ENCODE assay signal across 8 mouse cellular contexts in the genomic region with DNA sequence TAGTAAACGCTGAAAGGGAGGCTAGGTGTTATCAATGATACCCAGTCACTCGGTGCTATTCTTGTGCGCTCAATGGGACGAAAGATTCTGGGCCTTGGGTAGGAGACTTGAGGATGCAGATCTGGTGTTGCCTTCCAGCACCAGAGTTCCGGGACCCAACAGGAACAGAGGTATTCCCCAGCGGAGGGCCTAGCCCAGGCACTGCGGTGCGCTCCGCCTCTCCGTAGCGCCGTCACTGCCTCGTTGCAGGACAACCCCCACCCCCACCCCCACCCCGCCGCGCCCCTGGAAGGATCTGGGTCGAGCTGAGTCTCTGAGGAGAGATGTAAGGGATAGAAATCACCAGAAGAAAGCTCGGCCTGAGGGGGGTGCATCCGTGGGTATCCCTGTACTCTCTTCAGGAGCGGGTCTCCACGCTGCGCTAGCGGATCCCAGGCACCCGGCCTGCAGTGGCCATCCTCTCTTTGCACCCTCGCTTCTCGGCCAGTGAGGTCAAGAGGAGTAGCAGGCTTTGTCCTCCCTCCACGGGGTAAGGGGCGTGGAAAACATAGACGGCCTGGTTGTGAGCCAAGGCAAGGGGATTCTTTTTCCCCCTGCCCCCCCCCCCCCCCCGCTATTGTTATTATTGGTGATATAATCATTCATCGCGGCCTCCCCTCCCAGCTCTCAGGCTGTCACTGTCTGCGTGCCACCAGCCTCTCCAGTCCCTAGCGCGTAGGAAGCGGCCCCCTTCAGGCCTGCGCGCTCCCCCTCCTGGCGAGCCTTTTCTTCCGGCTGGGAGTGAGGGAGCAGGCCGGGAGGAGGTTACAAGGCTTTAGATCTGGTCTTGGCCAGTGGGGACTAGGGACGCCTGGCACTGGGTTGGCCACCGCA. TPM values are rescaled to one million over a fixed set of nuclear protein-coding genes. Genes with fewer than 3 reads are reported as not detected.
DNase-seq lines count a peak whose midpoint lies in the region; ATAC-seq lines count a peak whose summit lies in the region.

No protein-coding gene starts in this region.

- peak; percentile 91 for ATAC-seq in hindbrain, embryonic 12.5 days (ENCODE audit: low FRiP score)

- H3K27me3 ChIP-seq in hindbrain, embryonic 12.5 days: no peaks in the 10 kb centered on the region

- WGBS in hindbrain, embryonic 12.5 days: under 1% methylated on average over 39 of the region's 43 CpGs

- DNase-seq in Muller cell, postnatal 12 days (ENCODE audit: inconsistent ontology term): peak; percentile 91
- DNase-seq in cerebellum, adult 9-11 months: peak; percentile 88
- peak; percentile 75 to 76 for DNase-seq in frontal cortex, postnatal 10 days (ENCODE audit: low spot score in 2 of 2)
- peak; percentile 69 for DNase-seq in layer of hippocampus, postnatal 25 days (ENCODE audit: extremely low spot score in 1 of 2, low spot score in 1 of 2)
- DNase-seq in lung, postnatal 14 days: peak; percentile 84
- peak; percentile 63 for DNase-seq in retina, adult 2 months (ENCODE audit: low read depth, low spot score)
- peak; percentile 82 for DNase-seq in thymus, postnatal 25 days

- no peaks in the 10 kb centered on the region for H3K9me3 ChIP-seq in hindbrain, embryonic 12.5 days (replicated peaks)

- H3K4me3 ChIP-seq in hindbrain, embryonic 12.5 days: peak overlapping the region; percentile 44

- peak overlapping the region; percentile 84 for H3K9ac ChIP-seq in hindbrain, embryonic 12.5 days

- peaks cover 12% of the 10 kb centered on the region for H3K36me3 ChIP-seq in hindbrain, embryonic 12.5 days

- H3K27ac ChIP-seq in hindbrain, embryonic 12.5 days: peak overlapping the region; percentile 96

- H3K4me2 ChIP-seq in hindbrain, embryonic 12.5 days (replicated peaks): peak overlapping the region; percentile 63

- peaks cover 19% of the 10 kb centered on the region for H3K4me1 ChIP-seq in hindbrain, embryonic 12.5 days

RNA-seq across cellular contexts. Expression of a gene that starts 0.7 kb away (rescaled TPM):
- 24.8 and 30.8 TPM in 2 replicates for polyA plus RNA-seq in hindbrain, embryonic 12.5 days (2016; fragmentation: Nextera tagmentation; extraction: Ambion mirVana)
- 10 to 100 TPM; 34.1 to 40.1 TPM for total RNA-seq in layer of hippocampus, postnatal 25 days (2021)

RNA-seq across cellular contexts. Expression of a gene that starts 0.8 kb away (rescaled TPM):
- polyA plus RNA-seq in hindbrain, embryonic 12.5 days (2016; fragmentation: Nextera tagmentation; extraction: Ambion mirVana): 47.5 and 49.9 TPM in 2 replicates
- 1 to 10 TPM; 9.9 to 10.0 TPM for total RNA-seq in layer of hippocampus, postnatal 25 days (2021)

RNA-seq across cellular contexts. Expression of a gene that starts 17.2 kb away (rescaled TPM):
- polyA plus RNA-seq in hindbrain, embryonic 12.5 days (2016; fragmentation: Nextera tagmentation; extraction: Ambion mirVana): 62.8 and 66.0 TPM in 2 replicates
- 1 to 10 TPM; 7.3 to 9.9 TPM for total RNA-seq in layer of hippocampus, postnatal 25 days (2021)

RNA-seq across cellular contexts. Expression of a gene that starts 28.1 kb away (rescaled TPM):
- 41.3 and 49.4 TPM in 2 replicates for polyA plus RNA-seq in hindbrain, embryonic 12.5 days (2016; fragmentation: Nextera tagmentation; extraction: Ambion mirVana)
- 10 to 100 TPM; 19.6 to 20.7 TPM for total RNA-seq in layer of hippocampus, postnatal 25 days (2021)

RNA-seq across cellular contexts. Expression of a gene that starts 57.7 kb away (rescaled TPM):
- 0.08 and 0.18 TPM in 2 replicates for polyA plus RNA-seq in hindbrain, embryonic 12.5 days (2016; fragmentation: Nextera tagmentation; extraction: Ambion mirVana)
- not detected for total RNA-seq in layer of hippocampus, postnatal 25 days (2021)

Comparison
In these comparisons a context has a peak if more than half of its experiments do, and no peak if none do; other contexts are left out.
1. Peak in every context shown above with its lines: DNase-seq, ATAC-seq, H3K4me3 ChIP-seq and H3K27ac ChIP-seq.